ENCODE assay signal across 8 mouse cellular contexts in genomic region chr10:39645789-39646628, GRCm38 (mm10). TPM values are rescaled to one million over a fixed set of nuclear protein-coding genes. Genes with fewer than 3 reads are reported as not detected.
DNase-seq lines count a peak whose midpoint lies in the region; ATAC-seq and TF ChIP-seq lines count a peak whose summit lies in the region.

No protein-coding gene starts in this region.

- no peak overlapping the region for H3K9ac ChIP-seq in intestine, embryonic 16.5 days (ENCODE audit: low read depth, low read length)
- H3K9ac ChIP-seq in stomach, embryonic 16.5 days (ENCODE audit: low read length) = peak overlapping the region; percentile 27; the same call in 1 of the 2 replicates

- 34% methylated on average over 6 of the region's 6 CpGs for WGBS in intestine, embryonic 16.5 days
- WGBS in stomach, embryonic 16.5 days = 26% methylated on average over 6 of the region's 6 CpGs

- H3K4me3 ChIP-seq in testis, adult 2 months (ENCODE audit: control insufficient read depth, low read depth, low read length) = no peak overlapping the region
- no peak overlapping the region for H3K4me3 ChIP-seq in intestine, embryonic 16.5 days (ENCODE audit: low read length)
- no peak overlapping the region for H3K4me3 ChIP-seq in stomach, embryonic 16.5 days (replicated peaks; ENCODE audit: low read length)

- DNase-seq in heart, adult 11 months = peak; percentile 92
- no peak for DNase-seq in heart, postnatal 14 days
- no peak for DNase-seq in testis, postnatal 14 days (ENCODE audit: low spot score)
- no peak for DNase-seq in adrenal gland, adult 8-10 months
- DNase-seq in thymus, postnatal 10 days (ENCODE audit: low spot score in 2 of 2) = no peak

- TF ChIP-seq CTCF in testis, adult 2 months (IDR thresholded peaks at IDR 0.05; ENCODE audit: control insufficient read depth, insufficient read depth, insufficient replicate concordance, low read depth, low read length) = no peak

- no peak overlapping the region for H3K4me2 ChIP-seq in intestine, embryonic 16.5 days (ENCODE audit: low read depth, low read length)
- no peak overlapping the region for H3K4me2 ChIP-seq in stomach, embryonic 16.5 days (ENCODE audit: low read depth, low read length)

- H3K36me3 ChIP-seq in testis, adult 2 months (ENCODE audit: control insufficient read depth, insufficient read depth, low read length) = no peaks in the 10 kb centered on the region
- H3K36me3 ChIP-seq in intestine, embryonic 16.5 days (ENCODE audit: control insufficient read depth, insufficient read depth, low read length) = peaks cover 18% of the 10 kb centered on the region
- H3K36me3 ChIP-seq in stomach, embryonic 16.5 days (ENCODE audit: control insufficient read depth, insufficient read depth, low read length) = peaks cover 23% of the 10 kb centered on the region

- no peaks in the 10 kb centered on the region for H3K27me3 ChIP-seq in testis, adult 2 months (ENCODE audit: control insufficient read depth, insufficient read depth, low read length)
- H3K27me3 ChIP-seq in intestine, embryonic 16.5 days (replicated peaks; ENCODE audit: control insufficient read depth, insufficient read depth, low read length) = no peaks in the 10 kb centered on the region
- H3K27me3 ChIP-seq in stomach, embryonic 16.5 days (ENCODE audit: control insufficient read depth, insufficient read depth, low read length) = no peaks in the 10 kb centered on the region

- H3K9me3 ChIP-seq in intestine, embryonic 16.5 days (ENCODE audit: control insufficient read depth, low read length) = no peaks in the 10 kb centered on the region
- H3K9me3 ChIP-seq in stomach, embryonic 16.5 days (replicated peaks; ENCODE audit: control insufficient read depth, low read length) = no peaks in the 10 kb centered on the region

- H3K27ac ChIP-seq in testis, adult 2 months (ENCODE audit: control insufficient read depth, insufficient read depth, low read depth, low read length) = peak overlapping the region; percentile 18
- peak overlapping the region; percentile 75 for H3K27ac ChIP-seq in intestine, embryonic 16.5 days (ENCODE audit: low read length)
- H3K27ac ChIP-seq in stomach, embryonic 16.5 days (ENCODE audit: low read length) = peak overlapping the region; percentile 74

- intact Hi-C loops in heart, postnatal 14 days (cut with DNase I) = no loop called here

- TF ChIP-seq POLR2A in testis, adult 2 months (IDR thresholded peaks at IDR 0.05; ENCODE audit: control insufficient read depth, low read depth, low read length) = no peak

- ATAC-seq in intestine, embryonic 16.5 days = peak; percentile 41
- peak; percentile 19; the same call in 1 of the 2 replicates for ATAC-seq in stomach, embryonic 16.5 days (ENCODE audit: insufficient read depth, low FRiP score)

- no peaks in the 10 kb centered on the region for H3K4me1 ChIP-seq in testis, adult 2 months (ENCODE audit: control insufficient read depth, insufficient read depth, low read length)
- H3K4me1 ChIP-seq in intestine, embryonic 16.5 days (ENCODE audit: control insufficient read depth, insufficient read depth, low read length) = peaks cover 16% of the 10 kb centered on the region
- H3K4me1 ChIP-seq in stomach, embryonic 16.5 days (ENCODE audit: control insufficient read depth, insufficient read depth, low read length) = peaks cover 23% of the 10 kb centered on the region

RNA-seq across cellular contexts. Expression of gene Traf3ip2, which starts 33.3 kb away (rescaled TPM):
- 1 to 10 TPM; 5.3 to 6.8 TPM for total RNA-seq in heart, postnatal 14 days (2021)
- 1.1 and 2.6 TPM in 2 replicates for polyA plus RNA-seq in testis, adult 2 months (2012; rRNA removed)
- polyA plus RNA-seq in intestine, embryonic 16.5 days (2015; fragmentation: Nextera tagmentation; extraction: Ambion mirVana) = 28.0 and 33.4 TPM in 2 replicates
- polyA plus RNA-seq in stomach, embryonic 16.5 days (2015; fragmentation: Nextera tagmentation; extraction: Ambion mirVana) = 32.1 and 33.1 TPM in 2 replicates
- 10 to 100 TPM; 16.5 to 28.8 (median 22.2) TPM for total RNA-seq in adrenal gland, adult 8-10 months (2022)

Comparison
In these comparisons a context has a peak if more than half of its experiments do, and no peak if none do; other contexts are left out.
1. H3K27ac ChIP-seq: peak in every context shown above with its lines; median percentile 75 in intestine, embryonic 16.5 days; 74 in stomach, embryonic 16.5 days; 18 in testis, adult 2 months.